Mouse (Mus musculus) left cerebral cortex, adult 8-10 months (tissue): ENCODE measurements around the gene Cdh4. TPM values are rescaled to one million over a fixed set of nuclear protein-coding genes. Genes with fewer than 3 reads are reported as not detected.

Experiments used
- DNase-seq, 2 experiments: peaks; one replicate each; pipeline ENCODE4 v3.0.0; 2022; ENCODE audit warnings: low spot score in 2 of 2
- total RNA-seq, 4 experiments: library from RNA; stranded (reverse); gene quantifications; 2 replicates each; pipeline ENCODE4 v1.2.4; 2022

Cdh4 gene
- total RNA-seq, 4 experiments from 2014 or later, result 20.7 to 26.0 (median 24.6) TPM

- no peak for DNase-seq
Observed at GRCm38 (mm10) chr2:179723401-179723800, 281.2 kb downstream of the Cdh4 start.

- no peak for DNase-seq
Observed at GRCm38 (mm10) chr2:179729002-179729401, 286.8 kb downstream of the Cdh4 start.

- DNase-seq, result no peak
Observed at GRCm38 (mm10) chr2:179729802-179730201, 287.6 kb downstream of the Cdh4 start.

GRCm38 (mm10) chr2:179733141-179733831, 291.1 kb downstream of the Cdh4 start:
- no peak for DNase-seq

GRCm38 (mm10) chr2:179742419-179742818, 300.2 kb downstream of the Cdh4 start:
- DNase-seq, result no peak

- no peak for DNase-seq
Observed at GRCm38 (mm10) chr2:179742828-179743227, 300.6 kb downstream of the Cdh4 start.

- no peak for DNase-seq
Observed at GRCm38 (mm10) chr2:179746491-179746890, 304.3 kb downstream of the Cdh4 start.

GRCm38 (mm10) chr2:179749399-179749798, 307.2 kb downstream of the Cdh4 start:
- no peak for DNase-seq

GRCm38 (mm10) chr2:179753811-179754210, 311.6 kb downstream of the Cdh4 start:
- DNase-seq, result no peak

- DNase-seq, result peak in 1 of 2 experiments; percentile 32
Observed at GRCm38 (mm10) chr2:179754776-179755175, 312.5 kb downstream of the Cdh4 start.

GRCm38 (mm10) chr2:179761718-179762441, 319.6 kb downstream of the Cdh4 start:
- DNase-seq, result no peak

GRCm38 (mm10) chr2:179762521-179763305, 320.5 kb downstream of the Cdh4 start:
- no peak for DNase-seq

- no peak for DNase-seq
Observed at GRCm38 (mm10) chr2:179764460-179764859, 322.2 kb downstream of the Cdh4 start.

GRCm38 (mm10) chr2:179766664-179767526, 324.7 kb downstream of the Cdh4 start:
- DNase-seq, result no peak

GRCm38 (mm10) chr2:179767527-179767849, 325.3 kb downstream of the Cdh4 start:
- DNase-seq, result no peak

- peak in 1 of 2 experiments; percentile 45 for DNase-seq
Observed at GRCm38 (mm10) chr2:179769137-179769536, 326.9 kb downstream of the Cdh4 start.

- DNase-seq, result no peak
Observed at GRCm38 (mm10) chr2:179769943-179770342, 327.7 kb downstream of the Cdh4 start.

GRCm38 (mm10) chr2:179774440-179775110, 332.3 kb downstream of the Cdh4 start:
- no peak for DNase-seq

- DNase-seq, result no peak
Observed at GRCm38 (mm10) chr2:179775999-179776705, 333.9 kb downstream of the Cdh4 start.

- no peak for DNase-seq
Observed at GRCm38 (mm10) chr2:179779266-179779665, 337.0 kb downstream of the Cdh4 start.
